Mouse (Mus musculus): Measurements from ENCODE around the gene Tmem110. TPM values are rescaled to one million over a fixed set of nuclear protein-coding genes. Genes with fewer than 3 reads are reported as not detected.

Gene Tmem110
- polyA plus RNA-seq, 1 experiment from 2014 or later: 25.2 TPM

- 33% methylated on average over 5 of the region's 5 CpGs for WGBS
- Histone ChIP-seq H3K4me1 (0 out of 2 replicates have a peak, but pooled peaks cover 5% of the 10 kb centered on the region), H3K27ac (replicated peaks) (no peak overlapping the region), H3K36me3 (peaks cover 34% of the 10 kb centered on the region), H3K9me3 (replicated peaks) (no peaks in the 10 kb centered on the region), H3K9ac (replicated peaks) (no peak overlapping the region), H3K27me3 (replicated peaks) (no peaks in the 10 kb centered on the region), H3K4me2 (no peak overlapping the region), H3K4me3 (replicated peaks) (no peak overlapping the region)
- ATAC-seq (ENCODE audit: low FRiP score): no peak
Measured at GRCm38 (mm10) chr14:30867042-30867441, 41.7 kb downstream of the Tmem110 start.

- Histone ChIP-seq H3K4me1 (0 out of 2 replicates have a peak, but pooled peaks cover 5% of the 10 kb centered on the region), H3K9ac (replicated peaks) (no peak overlapping the region), H3K9me3 (replicated peaks) (no peaks in the 10 kb centered on the region), H3K27ac (replicated peaks) (no peak overlapping the region), H3K4me3 (replicated peaks) (no peak overlapping the region), H3K36me3 (peaks cover 41% of the 10 kb centered on the region), H3K27me3 (replicated peaks) (no peaks in the 10 kb centered on the region), H3K4me2 (no peak overlapping the region)
- WGBS: 87% methylated on average over 10 of the region's 10 CpGs
- no peak for ATAC-seq (ENCODE audit: low FRiP score)
Measured at GRCm38 (mm10) chr14:30868826-30869225, 43.4 kb downstream of the Tmem110 start.

GRCm38 (mm10) chr14:30869391-30869801, 44.0 kb downstream of the Tmem110 start:
- no peak overlapping the region for H3K4me3 ChIP-seq (replicated peaks)
- H3K27me3 ChIP-seq (replicated peaks): no peaks in the 10 kb centered on the region
- peaks cover 43% of the 10 kb centered on the region for H3K36me3 ChIP-seq
- no peak overlapping the region for H3K27ac ChIP-seq (replicated peaks)
- H3K9me3 ChIP-seq (replicated peaks): no peaks in the 10 kb centered on the region
- no peak overlapping the region for H3K4me2 ChIP-seq
- 73% methylated on average over 8 of the region's 8 CpGs for WGBS
- ATAC-seq (ENCODE audit: low FRiP score): no peak
- H3K4me1 ChIP-seq: 0 out of 2 replicates have a peak, but pooled peaks cover 5% of the 10 kb centered on the region
- no peak overlapping the region for H3K9ac ChIP-seq (replicated peaks)

- ATAC-seq (ENCODE audit: low FRiP score): no peak
- 70% methylated on average over 25 of the region's 25 CpGs for WGBS
Measured at GRCm38 (mm10) chr14:30870206-30871147, 45.1 kb downstream of the Tmem110 start.

GRCm38 (mm10) chr14:30874095-30874700, 48.8 kb downstream of the Tmem110 start:
- no peak for ATAC-seq (ENCODE audit: low FRiP score)
- H3K27ac ChIP-seq (replicated peaks): no peak overlapping the region
- 83% methylated on average over 18 of the region's 18 CpGs for WGBS
- H3K4me1 ChIP-seq: 0 out of 2 replicates have a peak, but pooled peaks cover 5% of the 10 kb centered on the region
- H3K9me3 ChIP-seq (replicated peaks): no peaks in the 10 kb centered on the region
- H3K9ac ChIP-seq (replicated peaks): no peak overlapping the region
- H3K27me3 ChIP-seq (replicated peaks): no peaks in the 10 kb centered on the region
- no peak overlapping the region for H3K4me3 ChIP-seq (replicated peaks)
- H3K4me2 ChIP-seq: no peak overlapping the region
- peaks cover 45% of the 10 kb centered on the region for H3K36me3 ChIP-seq

More at GRCm38 (mm10) chr14:30870206-30871147, 45.1 kb downstream of the Tmem110 start:
- Histone ChIP-seq H3K4me2 (no peak overlapping the region), H3K36me3 (peaks cover 49% of the 10 kb centered on the region), H3K9ac (replicated peaks) (no peak overlapping the region), H3K4me1 (0 out of 2 replicates have a peak, but pooled peaks cover 5% of the 10 kb centered on the region), H3K27me3 (replicated peaks) (no peaks in the 10 kb centered on the region), H3K9me3 (replicated peaks) (no peaks in the 10 kb centered on the region), H3K4me3 (replicated peaks) (no peak overlapping the region), H3K27ac (replicated peaks) (no peak overlapping the region)

GRCm38 (mm10) chr14:30875130-30875865, 49.9 kb downstream of the Tmem110 start:
- Histone ChIP-seq H3K27ac (replicated peaks) (no peak overlapping the region), H3K27me3 (replicated peaks) (no peaks in the 10 kb centered on the region), H3K4me3 (replicated peaks) (no peak overlapping the region), H3K4me2 (no peak overlapping the region), H3K9ac (replicated peaks) (no peak overlapping the region), H3K4me1 (no peaks in the 10 kb centered on the region), H3K36me3 (peaks cover 42% of the 10 kb centered on the region), H3K9me3 (replicated peaks) (no peaks in the 10 kb centered on the region)
- 91% methylated on average over 12 of the region's 12 CpGs for WGBS
- no peak for ATAC-seq (ENCODE audit: low FRiP score)

- Histone ChIP-seq H3K4me3 (replicated peaks) (no peak overlapping the region), H3K27me3 (replicated peaks) (no peaks in the 10 kb centered on the region), H3K27ac (replicated peaks) (no peak overlapping the region), H3K9ac (replicated peaks) (no peak overlapping the region), H3K4me2 (no peak overlapping the region), H3K4me1 (no peaks in the 10 kb centered on the region), H3K36me3 (peaks cover 42% of the 10 kb centered on the region), H3K9me3 (replicated peaks) (no peaks in the 10 kb centered on the region)
- 86% methylated on average over 9 of the region's 9 CpGs for WGBS
- ATAC-seq (ENCODE audit: low FRiP score): no peak
Measured at GRCm38 (mm10) chr14:30875955-30876354, 50.6 kb downstream of the Tmem110 start.

GRCm38 (mm10) chr14:30876451-30876850, 51.1 kb downstream of the Tmem110 start:
- H3K9me3 ChIP-seq (replicated peaks): no peaks in the 10 kb centered on the region
- H3K4me1 ChIP-seq: no peaks in the 10 kb centered on the region
- ATAC-seq (ENCODE audit: low FRiP score): no peak
- H3K36me3 ChIP-seq: peaks cover 39% of the 10 kb centered on the region
- no peak overlapping the region for H3K4me2 ChIP-seq
- H3K27ac ChIP-seq (replicated peaks): no peak overlapping the region
- no peaks in the 10 kb centered on the region for H3K27me3 ChIP-seq (replicated peaks)
- H3K4me3 ChIP-seq (replicated peaks): no peak overlapping the region
- H3K9ac ChIP-seq (replicated peaks): no peak overlapping the region
- 93% methylated on average over 10 of the region's 10 CpGs for WGBS

GRCm38 (mm10) chr14:30877827-30878226, 52.4 kb downstream of the Tmem110 start:
- no peak for ATAC-seq (ENCODE audit: low FRiP score)
- Histone ChIP-seq H3K4me1 (no peaks in the 10 kb centered on the region), H3K9me3 (replicated peaks) (no peaks in the 10 kb centered on the region), H3K4me3 (replicated peaks) (no peak overlapping the region), H3K9ac (replicated peaks) (no peak overlapping the region), H3K27ac (replicated peaks) (no peak overlapping the region), H3K4me2 (no peak overlapping the region), H3K27me3 (replicated peaks) (no peaks in the 10 kb centered on the region), H3K36me3 (peaks cover 30% of the 10 kb centered on the region)
- 97% methylated on average over 3 of the region's 3 CpGs for WGBS

- no peaks in the 10 kb centered on the region for H3K27me3 ChIP-seq (replicated peaks)
- H3K27ac ChIP-seq (replicated peaks): no peak within 1 kb of the TSS
- no peak for ATAC-seq (ENCODE audit: low FRiP score)
- H3K4me1 ChIP-seq: no peaks in the 10 kb centered on the region
- 78% methylated on average over 11 of the region's 11 CpGs for WGBS
- no peaks in the 10 kb centered on the region for H3K9me3 ChIP-seq (replicated peaks)
- H3K4me3 ChIP-seq (replicated peaks): no peak within 1 kb of the TSS
- peaks cover 20% of the 10 kb centered on the region for H3K36me3 ChIP-seq
- H3K4me2 ChIP-seq: no peak within 1 kb of the TSS
- H3K9ac ChIP-seq (replicated peaks): no peak within 1 kb of the TSS
Measured at GRCm38 (mm10) chr14:30878958-30879571, 53.7 kb downstream of the Tmem110 start, which contains the start of gene Mustn1. TSS of gene Mustn1 (plus strand) at chr14:30879200.

- Histone ChIP-seq H3K4me2 (no peak overlapping the region), H3K36me3 (peaks cover 16% of the 10 kb centered on the region), H3K27ac (replicated peaks) (no peak overlapping the region), H3K4me3 (replicated peaks) (no peak overlapping the region), H3K9me3 (replicated peaks) (no peaks in the 10 kb centered on the region), H3K9ac (replicated peaks) (no peak overlapping the region), H3K4me1 (no peaks in the 10 kb centered on the region), H3K27me3 (replicated peaks) (no peaks in the 10 kb centered on the region)
- no peak for ATAC-seq (ENCODE audit: low FRiP score)
- 74% methylated on average over 9 of the region's 9 CpGs for WGBS
Measured at GRCm38 (mm10) chr14:30879794-30880193, 54.4 kb downstream of the Tmem110 start.

All from neural tube, embryonic 15.5 days (tissue).